Mouse (Mus musculus) cerebellum, adult (tissue): ENCODE measurements around the gene Scmh1.

Experiments used
- ATAC-seq: cut with Nextera tagmentation; 2 replicates; pipeline ENCODE4 v1.9.2; 2017; ENCODE audit warnings: mild to moderate bottlenecking, moderate library complexity, mixed read lengths; ENCODE audit not compliant: insufficient number of reproducible peaks, low FRiP score, low TSS enrichment

Gene Scmh1

GRCm38 (mm10) chr4:120404247-120404646 lies 834 bp upstream of the Scmh1 start:
- no peak for ATAC-seq

GRCm38 (mm10) chr4:120404778-120405143 lies 320 bp upstream of the Scmh1 start:
- ATAC-seq = no peak

- ATAC-seq = no peak
Observed at GRCm38 (mm10) chr4:120405806-120406638, 941 bp downstream of the Scmh1 start.

- ATAC-seq = no peak
Observed at GRCm38 (mm10) chr4:120406639-120407273, 1.7 kb downstream of the Scmh1 start.

- no peak for ATAC-seq
Observed at GRCm38 (mm10) chr4:120418053-120418452, 13.0 kb downstream of the Scmh1 start.

GRCm38 (mm10) chr4:120420193-120420592 lies 15.1 kb downstream of the Scmh1 start:
- no peak for ATAC-seq

GRCm38 (mm10) chr4:120420685-120421084 lies 15.6 kb downstream of the Scmh1 start:
- no peak for ATAC-seq

GRCm38 (mm10) chr4:120430601-120431000 lies 25.5 kb downstream of the Scmh1 start:
- no peak for ATAC-seq

- ATAC-seq = no peak
Observed at GRCm38 (mm10) chr4:120432599-120433373, 27.7 kb downstream of the Scmh1 start.

- ATAC-seq = no peak
Observed at GRCm38 (mm10) chr4:120461741-120462140, 56.7 kb downstream of the Scmh1 start.

GRCm38 (mm10) chr4:120472946-120473345 lies 67.9 kb downstream of the Scmh1 start:
- ATAC-seq = no peak

- no peak for ATAC-seq
Observed at GRCm38 (mm10) chr4:120487707-120488106, 82.6 kb downstream of the Scmh1 start.

- no peak for ATAC-seq
Observed at GRCm38 (mm10) chr4:120506955-120507354, 101.9 kb downstream of the Scmh1 start.

- no peak for ATAC-seq
Observed at GRCm38 (mm10) chr4:120511203-120511602, 106.1 kb downstream of the Scmh1 start.

GRCm38 (mm10) chr4:120514366-120514765 lies 109.3 kb downstream of the Scmh1 start:
- no peak for ATAC-seq

GRCm38 (mm10) chr4:120516491-120516890 lies 111.4 kb downstream of the Scmh1 start:
- no peak for ATAC-seq

- ATAC-seq = no peak
Observed at GRCm38 (mm10) chr4:120516907-120517306, 111.8 kb downstream of the Scmh1 start.

- no peak for ATAC-seq
Observed at GRCm38 (mm10) chr4:120517335-120517734, 112.3 kb downstream of the Scmh1 start.

- ATAC-seq = no peak
Observed at GRCm38 (mm10) chr4:120521761-120522160, 116.7 kb downstream of the Scmh1 start.

- no peak for ATAC-seq
Observed at GRCm38 (mm10) chr4:120522351-120522750, 117.3 kb downstream of the Scmh1 start.

GRCm38 (mm10) chr4:120523092-120523491 lies 118.0 kb downstream of the Scmh1 start:
- no peak for ATAC-seq
